Mouse (Mus musculus): ENCODE data around the gene Pde4c. TPM values are rescaled to one million over a fixed set of nuclear protein-coding genes. Genes with fewer than 3 reads are reported as not detected.

Pde4c gene
- polyA plus RNA-seq, 1 experiment from 2014 or later: 0.56 TPM

- peaks cover 83% of the 10 kb centered on the region for H3K27me3 ChIP-seq (replicated peaks)
- ATAC-seq: no peak
- H3K27ac ChIP-seq: no peak overlapping the region
- H3K4me3 ChIP-seq: no peak overlapping the region
- H3K9ac ChIP-seq: no peak overlapping the region
- WGBS (ENCODE audit: insufficient replicate concordance): 68% methylated on average over 18 of the region's 18 CpGs
- H3K4me1 ChIP-seq: peaks cover 17% of the 10 kb centered on the region
- no peaks in the 10 kb centered on the region for H3K36me3 ChIP-seq
- H3K4me2 ChIP-seq: no peak overlapping the region
- H3K9me3 ChIP-seq (replicated peaks): no peaks in the 10 kb centered on the region
Measured at GRCm38 (mm10) chr8:70747211-70747890, 23.8 kb downstream of the Pde4c start.

- H3K9ac ChIP-seq: no peak overlapping the region
- no peak overlapping the region for H3K4me2 ChIP-seq
- WGBS (ENCODE audit: insufficient replicate concordance): 68% methylated on average over 23 of the region's 23 CpGs
- no peaks in the 10 kb centered on the region for H3K9me3 ChIP-seq (replicated peaks)
- H3K36me3 ChIP-seq: no peaks in the 10 kb centered on the region
- H3K4me1 ChIP-seq: peaks cover 21% of the 10 kb centered on the region
- ATAC-seq: no peak
- H3K27me3 ChIP-seq (replicated peaks): peaks cover 71% of the 10 kb centered on the region
- H3K4me3 ChIP-seq: no peak overlapping the region
- no peak overlapping the region for H3K27ac ChIP-seq
Measured at GRCm38 (mm10) chr8:70748246-70749096, 25.0 kb downstream of the Pde4c start.

GRCm38 (mm10) chr8:70749097-70749674 lies 25.7 kb downstream of the Pde4c start:
- Histone ChIP-seq H3K9ac (no peak overlapping the region), H3K4me1 (peaks cover 22% of the 10 kb centered on the region), H3K9me3 (replicated peaks) (no peaks in the 10 kb centered on the region), H3K4me3 (no peak overlapping the region), H3K27ac (no peak overlapping the region), H3K36me3 (no peaks in the 10 kb centered on the region), H3K27me3 (replicated peaks) (peaks cover 64% of the 10 kb centered on the region), H3K4me2 (no peak overlapping the region)
- ATAC-seq: no peak
- 61% methylated on average over 19 of the region's 19 CpGs for WGBS (ENCODE audit: insufficient replicate concordance)

GRCm38 (mm10) chr8:70750128-70750680 lies 26.7 kb downstream of the Pde4c start:
- Histone ChIP-seq H3K4me3 (no peak overlapping the region), H3K4me1 (peaks cover 30% of the 10 kb centered on the region), H3K4me2 (no peak overlapping the region), H3K9ac (no peak overlapping the region), H3K9me3 (replicated peaks) (no peaks in the 10 kb centered on the region), H3K27ac (no peak overlapping the region), H3K36me3 (no peaks in the 10 kb centered on the region), H3K27me3 (replicated peaks) (peaks cover 54% of the 10 kb centered on the region)
- WGBS (ENCODE audit: insufficient replicate concordance): 70% methylated on average over 13 of the region's 13 CpGs
- ATAC-seq: no peak

- H3K4me2 ChIP-seq: no peak overlapping the region
- H3K27me3 ChIP-seq (replicated peaks): peaks cover 34% of the 10 kb centered on the region
- H3K4me1 ChIP-seq: peaks cover 41% of the 10 kb centered on the region
- H3K9me3 ChIP-seq (replicated peaks): no peaks in the 10 kb centered on the region
- no peak for ATAC-seq
- no peak overlapping the region for H3K9ac ChIP-seq
- 23% methylated on average over 11 of the region's 11 CpGs for WGBS (ENCODE audit: insufficient replicate concordance)
- peaks cover 12% of the 10 kb centered on the region for H3K36me3 ChIP-seq
- H3K27ac ChIP-seq: peak overlapping the region; percentile 79
- no peak overlapping the region for H3K4me3 ChIP-seq
Measured at GRCm38 (mm10) chr8:70752000-70752764, 28.7 kb downstream of the Pde4c start.

- 12% methylated on average over 21 of the region's 21 CpGs for WGBS (ENCODE audit: insufficient replicate concordance)
- H3K9ac ChIP-seq: peak overlapping the region; percentile 47; the same call in 1 of the 2 replicates
- peak overlapping the region; percentile 35 for H3K4me3 ChIP-seq
- H3K9me3 ChIP-seq (replicated peaks): no peaks in the 10 kb centered on the region
- peak overlapping the region; percentile 97 for H3K4me2 ChIP-seq
- peaks cover 20% of the 10 kb centered on the region for H3K36me3 ChIP-seq
- H3K27me3 ChIP-seq (replicated peaks): peaks cover 25% of the 10 kb centered on the region
- H3K27ac ChIP-seq: peak overlapping the region; percentile 79
- no peak for ATAC-seq
- peaks cover 46% of the 10 kb centered on the region for H3K4me1 ChIP-seq
Measured at GRCm38 (mm10) chr8:70753151-70753550, 29.6 kb downstream of the Pde4c start.

- H3K9me3 ChIP-seq (replicated peaks): no peaks in the 10 kb centered on the region
- H3K27ac ChIP-seq: peak within 1 kb of the TSS; percentile 79
- WGBS (ENCODE audit: insufficient replicate concordance): 7% methylated on average over 37 of the region's 37 CpGs
- peaks cover 14% of the 10 kb centered on the region for H3K27me3 ChIP-seq (replicated peaks)
- peaks cover 57% of the 10 kb centered on the region for H3K4me1 ChIP-seq
- H3K36me3 ChIP-seq: peaks cover 29% of the 10 kb centered on the region
- H3K4me2 ChIP-seq: peak within 1 kb of the TSS; percentile 97
- peak within 1 kb of the TSS; percentile 73 for H3K4me3 ChIP-seq
- peak within 1 kb of the TSS; percentile 78 for H3K9ac ChIP-seq
- ATAC-seq: peak; percentile 98
Measured at GRCm38 (mm10) chr8:70754043-70754870, 30.7 kb downstream of the Pde4c start, which contains the start of gene Rab3a. Gene Rab3a (plus strand): TSS chr8:70754679.

GRCm38 (mm10) chr8:70754871-70755660 lies 31.5 kb downstream of the Pde4c start:
- Histone ChIP-seq H3K9ac (peak overlapping the region; percentile 78), H3K27ac (peak overlapping the region; percentile 61), H3K4me3 (peak overlapping the region; percentile 73), H3K36me3 (peaks cover 29% of the 10 kb centered on the region), H3K27me3 (replicated peaks) (peaks cover 5% of the 10 kb centered on the region), H3K9me3 (replicated peaks) (no peaks in the 10 kb centered on the region), H3K4me1 (peaks cover 65% of the 10 kb centered on the region), H3K4me2 (peak overlapping the region; percentile 97)
- WGBS (ENCODE audit: insufficient replicate concordance): 19% methylated on average over 50 of the region's 50 CpGs
- peak; percentile 11; the same call in 1 of the 2 replicates for ATAC-seq

- no peaks in the 10 kb centered on the region for H3K27me3 ChIP-seq (replicated peaks)
- peaks cover 70% of the 10 kb centered on the region for H3K4me1 ChIP-seq
- peak overlapping the region; percentile 78; the same call in 1 of the 2 replicates for H3K9ac ChIP-seq
- no peak for ATAC-seq
- H3K9me3 ChIP-seq (replicated peaks): no peaks in the 10 kb centered on the region
- no peak overlapping the region for H3K27ac ChIP-seq
- peak overlapping the region; percentile 73; the same call in 1 of the 2 replicates for H3K4me3 ChIP-seq
- peak overlapping the region; percentile 97 for H3K4me2 ChIP-seq
- peaks cover 29% of the 10 kb centered on the region for H3K36me3 ChIP-seq
- 77% methylated on average over 24 of the region's 24 CpGs for WGBS (ENCODE audit: insufficient replicate concordance)
Measured at GRCm38 (mm10) chr8:70755661-70756475, 32.3 kb downstream of the Pde4c start.

Data from liver, embryonic 12.5 days (tissue).